Mouse (Mus musculus): ENCODE measurements around the gene H2afx. TPM values are rescaled to one million over a fixed set of nuclear protein-coding genes. Genes with fewer than 3 reads are reported as not detected.

H2afx gene
- total RNA-seq, 4 experiments from 2014 or later: 10.5 to 12.3 (median 11.4) TPM

GRCm38 (mm10) chr9:44379054-44379834 lies 44.8 kb downstream of the H2afx start, which contains the start of gene Hyou1:
Gene Hyou1 (plus strand): TSS chr9:44379490.
- peak; percentile 99 for DNase-seq (ENCODE audit: low spot score)

- DNase-seq (ENCODE audit: low spot score): no peak
These were observed 45.4 kb downstream of the H2afx start for GRCm38 (mm10) chr9:44379862-44380261.

- DNase-seq (ENCODE audit: low spot score): no peak
These were observed 50.1 kb downstream of the H2afx start for GRCm38 (mm10) chr9:44384596-44384995.

Small RNAs within 50 kb of the gene (microRNA-seq; reads per million reads assigned to microRNA genes)
- not detected for gene Gm44335

Other genes starting within 250 kb of the H2afx start
- gene Mfrp, start 233.0 kb upstream of the H2afx start, total RNA-seq (2022): not detected
- 10 to 100 TPM in 1 of 4 experiments, 1 to 10 TPM in 3; 7.6 to 12.9 (median 8.9) TPM for gene C1qtnf5, start 227.4 kb upstream of the H2afx start, total RNA-seq (2022)
- under 1 TPM; 0.11 to 0.47 (median 0.30) TPM for gene Gm49380, start 221.2 kb upstream of the H2afx start, total RNA-seq (2022)
- 1 to 10 TPM; 5.2 to 7.0 (median 6.4) TPM for gene Rnf26, start 221.2 kb upstream of the H2afx start, total RNA-seq (2022)
- gene Mcam, start 200.2 kb upstream of the H2afx start, total RNA-seq (2022): 10 to 100 TPM; 20.5 to 35.2 (median 28.1) TPM
- 10 to 100 TPM; 14.8 to 18.9 (median 17.4) TPM for gene Cbl, start 100.6 kb upstream of the H2afx start, total RNA-seq (2022)
- not detected for gene Ccdc153, start 94.0 kb upstream of the H2afx start, total RNA-seq (2022)
- 1 to 10 TPM; 3.6 to 7.1 (median 6.0) TPM for gene Pdzd3, start 83.2 kb upstream of the H2afx start, total RNA-seq (2022)
- 10 to 100 TPM; 20.3 to 25.8 (median 24.9) TPM for gene Nlrx1, start 66.1 kb upstream of the H2afx start, total RNA-seq (2022)
- gene Abcg4, start 46.1 kb upstream of the H2afx start, total RNA-seq (2022): 1 to 10 TPM in 1 of 4 experiments, under 1 TPM in 3; 0.30 to 1.5 (median 0.52) TPM
- gene Hinfp, start 29.0 kb upstream of the H2afx start, total RNA-seq (2022): 1 to 10 TPM; 4.5 to 7.2 (median 6.3) TPM
- 10 to 100 TPM; 12.7 to 19.2 (median 14.1) TPM for gene C2cd2l, start 14.4 kb upstream of the H2afx start, total RNA-seq (2022)
- gene Dpagt1, start 8.7 kb upstream of the H2afx start, total RNA-seq (2022): 10 to 100 TPM; 19.4 to 23.5 (median 20.5) TPM
- 10 to 100 TPM; 42.1 to 48.8 (median 45.4) TPM for gene Hmbs, start 9.5 kb downstream of the H2afx start, total RNA-seq (2022)
- 10 to 100 TPM; 15.3 to 20.2 (median 16.5) TPM for gene Vps11, start 27.0 kb downstream of the H2afx start, total RNA-seq (2022)
- gene Hyou1, start 44.8 kb downstream of the H2afx start, total RNA-seq (2022): 10 to 100 TPM; 50.4 to 82.6 (median 67.0) TPM
- 10 to 100 TPM; 22.5 to 24.5 (median 22.9) TPM for gene Slc37a4, start 62.2 kb downstream of the H2afx start, total RNA-seq (2022)
- 100 to 1,000 TPM; 784 to 974 (median 849) TPM for gene Rps25, start 72.4 kb downstream of the H2afx start, total RNA-seq (2022)
- gene Trappc4, start 72.9 kb downstream of the H2afx start, total RNA-seq (2022): 10 to 100 TPM; 38.3 to 42.9 (median 41.2) TPM
- 1 to 10 TPM; 4.9 to 8.0 (median 5.5) TPM for gene Ccdc84, start 83.9 kb downstream of the H2afx start, total RNA-seq (2022)
- gene Foxr1, start 106.4 kb downstream of the H2afx start, total RNA-seq (2022): not detected
- gene Upk2, start 120.3 kb downstream of the H2afx start, total RNA-seq (2022): under 1 TPM in 2 of 4 experiments, not detected in 2; 0.26 to 0.28 TPM
- gene Bcl9l, start 148.1 kb downstream of the H2afx start, total RNA-seq (2022): 10 to 100 TPM; 51.6 to 56.9 (median 53.9) TPM
- under 1 TPM in 3 of 4 experiments, not detected in 1; 0.11 to 0.72 (median 0.14) TPM for gene Cxcr5, start 227.2 kb downstream of the H2afx start, total RNA-seq (2022)

Measured in heart, adult 8-10 months (tissue).